Mouse (Mus musculus) forebrain, embryonic 16.5 days (tissue): ENCODE data around the gene Anks1b. TPM values are rescaled to one million over a fixed set of nuclear protein-coding genes. Genes with fewer than 3 reads are reported as not detected.
"Not testable (repeated sequence)": the region's sequence is repeated elsewhere in the genome, so short reads cannot be mapped to it uniquely, and the experiment has no call there.

Experiments
- ATAC-seq: fragments of 200-750 bp; cut with Nextera tagmentation; 2 replicates; pipeline ENCODE4 v1.8.0; 2017; ENCODE audit warnings: mild to moderate bottlenecking, moderate library complexity
- H3K27ac ChIP-seq: fragments of 300-500 bp; sonication (generic); 2 replicates; pipeline ENCODE4 v1.5.1; 2014; ENCODE audit warnings: low read length, control low read depth
- H3K27me3 ChIP-seq: fragments of 300-500 bp; sonication (generic); replicated peaks from 2 replicates; pipeline ENCODE4 v1.6.1; 2014; ENCODE audit warnings: low read length; ENCODE audit not compliant: control insufficient read depth, insufficient read depth
- H3K36me3 ChIP-seq: fragments of 300-500 bp; sonication (generic); 2 replicates; pipeline ENCODE4 v1.6.1; 2014; ENCODE audit not compliant: control insufficient read depth, insufficient read depth
- H3K4me1 ChIP-seq: fragments of 300-500 bp; sonication (generic); replicated peaks from 2 replicates; pipeline ENCODE4 v1.6.1; 2014; ENCODE audit warnings: low read length; ENCODE audit not compliant: control insufficient read depth, insufficient read depth
- H3K4me2 ChIP-seq: fragments of 300-500 bp; sonication (generic); 2 replicates; pipeline ENCODE4 v1.6.1; 2014; ENCODE audit warnings: mild to moderate bottlenecking, low read length, control low read depth
- H3K4me3 ChIP-seq: fragments of 300-500 bp; sonication (generic); replicated peaks from 2 replicates; pipeline ENCODE4 v1.5.1; 2014; ENCODE audit warnings: mild to moderate bottlenecking, low read length, control low read depth
- H3K9ac ChIP-seq: fragments of 300-500 bp; sonication (generic); replicated peaks from 2 replicates; pipeline ENCODE4 v1.6.1; 2014; ENCODE audit warnings: low read depth, low read length, control low read depth
- H3K9me3 ChIP-seq: fragments of 300-500 bp; sonication (generic); 2 replicates; pipeline ENCODE4 v1.6.1; 2016; ENCODE audit warnings: low read length; ENCODE audit not compliant: control insufficient read depth
- WGBS: fragments of 180-500 bp; shearing (Covaris S2); extraction: QIAGEN DNeasy Blood & Tissue Kit; methylation state at CpG from one replicate; pipeline ENCODE4 v1.1.7; 2014; 5-methylcytosine and 5-hydroxymethylcytosine counted together
- polyA plus RNA-seq: library from polyadenylated mRNA; unstranded; fragments of >200 nt; fragmentation: Nextera tagmentation; extraction: Ambion mirVana; gene quantifications from 2 replicates; pipeline ENCODE4 v1.2.1, GENCODE M21; 2015

Anks1b gene
- polyA plus RNA-seq, 1 experiment from 2014 or later = 84.4 TPM

- 32% methylated on average over 2 of the region's 2 CpGs for WGBS
Measured at GRCm38 (mm10) chr10:90615196-90615595, 741.9 kb downstream of the Anks1b start.

GRCm38 (mm10) chr10:90616622-90617021 lies 743.3 kb downstream of the Anks1b start:
- WGBS = 75% methylated on average over 2 of the region's 2 CpGs
- H3K9me3 ChIP-seq = no peaks in the 10 kb centered on the region
- no peak overlapping the region for H3K4me3 ChIP-seq
- H3K9ac ChIP-seq = no peak overlapping the region
- no peaks in the 10 kb centered on the region for H3K36me3 ChIP-seq
- ATAC-seq = no peak
- H3K27me3 ChIP-seq = no peaks in the 10 kb centered on the region
- H3K4me2 ChIP-seq = no peak overlapping the region
- peaks cover 17% of the 10 kb centered on the region for H3K4me1 ChIP-seq
- no peak overlapping the region for H3K27ac ChIP-seq

More at GRCm38 (mm10) chr10:90615196-90615595, 741.9 kb downstream of the Anks1b start:
- H3K27ac ChIP-seq = no peak overlapping the region; the same call in 1 of the 2 replicates
- H3K9me3 ChIP-seq = no peaks in the 10 kb centered on the region
- no peak overlapping the region for H3K4me3 ChIP-seq
- H3K36me3 ChIP-seq = no peaks in the 10 kb centered on the region
- H3K27me3 ChIP-seq = no peaks in the 10 kb centered on the region
- peaks cover 17% of the 10 kb centered on the region for H3K4me1 ChIP-seq
- no peak overlapping the region for H3K4me2 ChIP-seq
- ATAC-seq = 0 out of 2 replicates have a peak, but pooled peaks have one; percentile 39
- no peak overlapping the region for H3K9ac ChIP-seq

DNA sequence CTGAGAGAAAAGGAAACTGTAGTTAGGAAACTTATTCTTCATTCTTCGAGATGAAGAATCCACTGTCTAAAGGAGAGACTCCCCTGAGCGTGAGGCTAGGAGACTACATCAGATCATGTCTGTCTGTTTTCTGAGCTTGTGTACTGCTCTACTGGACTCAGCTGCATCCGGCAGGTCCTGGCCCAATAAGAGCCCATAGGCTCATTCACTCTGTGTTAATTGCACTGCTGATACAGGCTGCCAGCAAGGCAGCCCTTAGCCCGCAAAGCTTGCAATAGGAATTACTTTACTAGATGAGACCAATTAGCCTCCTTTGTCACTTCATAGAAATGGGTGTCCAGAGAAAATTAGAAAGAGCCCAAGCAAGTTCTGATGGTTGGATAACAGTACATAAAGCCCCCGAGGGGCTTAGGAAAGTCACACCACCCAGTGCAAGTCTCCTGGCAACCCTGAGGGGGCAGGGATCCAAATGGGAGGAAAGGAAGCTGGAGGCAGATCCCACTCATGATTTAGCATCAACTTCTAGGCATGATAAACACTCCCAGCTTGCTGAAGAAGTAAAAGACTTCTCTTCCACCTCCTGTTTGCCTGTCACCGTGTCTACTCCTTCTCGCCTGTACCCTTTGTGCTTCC lies 744.5 kb downstream of the Anks1b start:
- peaks cover 17% of the 10 kb centered on the region for H3K4me1 ChIP-seq
- H3K4me2 ChIP-seq = no peak overlapping the region
- peak; percentile 77 for ATAC-seq
- H3K9ac ChIP-seq = no peak overlapping the region
- 45% methylated on average over 7 of the region's 7 CpGs for WGBS
- no peak overlapping the region for H3K4me3 ChIP-seq
- no peaks in the 10 kb centered on the region for H3K9me3 ChIP-seq
- peak overlapping the region; percentile 1 for H3K27ac ChIP-seq
- no peaks in the 10 kb centered on the region for H3K27me3 ChIP-seq
- H3K36me3 ChIP-seq = no peaks in the 10 kb centered on the region

DNA sequence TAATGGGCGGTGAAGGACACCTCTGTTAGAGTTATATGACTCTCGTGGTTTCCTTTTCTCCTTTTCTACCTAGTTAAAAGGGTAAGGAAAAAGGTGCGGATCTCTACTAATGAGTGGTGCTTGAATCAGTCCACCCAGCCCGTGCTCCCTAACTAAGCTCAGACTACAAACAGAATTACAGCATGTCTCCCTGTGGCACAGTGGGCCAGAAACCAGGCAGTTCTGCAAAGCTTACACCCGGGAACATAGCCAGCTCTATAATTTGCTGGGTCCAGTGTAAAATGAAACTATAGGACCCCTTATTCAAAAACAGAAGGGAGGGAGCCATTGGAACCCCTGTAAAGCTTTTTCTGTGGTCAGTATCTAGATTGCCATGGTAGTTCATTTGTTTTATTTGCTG lies 754.2 kb downstream of the Anks1b start:
- WGBS = 43% methylated on average over 5 of the region's 5 CpGs
- H3K4me3 ChIP-seq = no peak overlapping the region
- H3K27ac ChIP-seq = no peak overlapping the region
- no peak overlapping the region for H3K4me2 ChIP-seq
- no peaks in the 10 kb centered on the region for H3K9me3 ChIP-seq
- ATAC-seq = no peak
- no peaks in the 10 kb centered on the region for H3K27me3 ChIP-seq
- H3K9ac ChIP-seq = no peak overlapping the region
- H3K36me3 ChIP-seq = no peaks in the 10 kb centered on the region
- peaks cover 4% of the 10 kb centered on the region for H3K4me1 ChIP-seq

- H3K4me1 ChIP-seq = peaks cover 4% of the 10 kb centered on the region
- H3K4me2 ChIP-seq = no peak overlapping the region
- H3K27me3 ChIP-seq = no peaks in the 10 kb centered on the region
- 63% methylated on average over 7 of the region's 7 CpGs for WGBS
- no peak overlapping the region for H3K4me3 ChIP-seq
- H3K36me3 ChIP-seq = no peaks in the 10 kb centered on the region
- no peaks in the 10 kb centered on the region; the same call in 1 of the 2 replicates for H3K9me3 ChIP-seq
- H3K27ac ChIP-seq = no peak overlapping the region
- no peak for ATAC-seq
- no peak overlapping the region for H3K9ac ChIP-seq
Measured at GRCm38 (mm10) chr10:90630099-90630698, 756.9 kb downstream of the Anks1b start.

- 81% methylated on average over 3 of the region's 3 CpGs for WGBS
- H3K9me3 ChIP-seq, H3K4me3 ChIP-seq, H3K36me3 ChIP-seq, ATAC-seq, H3K4me1 ChIP-seq, H3K4me2 ChIP-seq, H3K9ac ChIP-seq, H3K27me3 ChIP-seq, H3K27ac ChIP-seq: not testable (repeated sequence)
Measured at GRCm38 (mm10) chr10:90630794-90631193, 757.5 kb downstream of the Anks1b start.

- no peak overlapping the region for H3K4me2 ChIP-seq
- no peak for ATAC-seq
- no peaks in the 10 kb centered on the region for H3K4me1 ChIP-seq
- H3K27ac ChIP-seq = no peak overlapping the region
- WGBS = 89% methylated on average over 4 of the region's 4 CpGs
- H3K9me3 ChIP-seq = no peaks in the 10 kb centered on the region; the same call in 1 of the 2 replicates
- no peak overlapping the region for H3K9ac ChIP-seq
- H3K36me3 ChIP-seq = no peaks in the 10 kb centered on the region
- H3K4me3 ChIP-seq = no peak overlapping the region
- no peaks in the 10 kb centered on the region for H3K27me3 ChIP-seq
Measured at GRCm38 (mm10) chr10:90637352-90637751, 764.0 kb downstream of the Anks1b start.

DNA sequence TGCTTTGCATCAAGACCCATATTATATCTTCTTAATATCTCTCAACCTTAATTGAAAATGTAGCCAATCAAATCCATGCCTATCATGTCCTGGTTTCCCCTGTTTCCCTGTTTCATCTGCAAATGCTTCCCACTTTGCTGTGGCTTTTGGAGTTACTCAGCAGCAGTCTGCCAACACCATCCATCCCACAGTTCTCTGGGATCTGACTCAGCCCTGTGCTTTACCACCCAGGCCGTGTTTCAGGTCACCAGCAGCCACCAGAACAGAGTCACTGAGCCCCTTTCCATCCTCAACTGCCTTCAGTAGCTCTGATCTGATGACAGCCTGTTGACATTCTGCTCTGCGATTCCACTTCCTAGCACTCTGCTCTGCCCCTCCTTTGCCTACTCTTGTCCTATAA lies 776.4 kb downstream of the Anks1b start:
- Histone ChIP-seq H3K4me3 (no peak overlapping the region), H3K9me3 (no peaks in the 10 kb centered on the region), H3K36me3 (no peaks in the 10 kb centered on the region), H3K9ac (no peak overlapping the region), H3K27me3 (no peaks in the 10 kb centered on the region), H3K4me2 (no peak overlapping the region), H3K4me1 (no peaks in the 10 kb centered on the region), H3K27ac (no peak overlapping the region)
- ATAC-seq = no peak
- WGBS = 84% methylated on average over 2 of the region's 2 CpGs

- H3K4me2 ChIP-seq = no peak overlapping the region
- WGBS = 41% methylated on average over 7 of the region's 7 CpGs
- H3K27ac ChIP-seq = no peak overlapping the region
- peak; percentile 72; the same call in 1 of the 2 replicates for ATAC-seq
- 0 out of 2 replicates have a peak, but pooled peaks cover 3% of the 10 kb centered on the region for H3K4me1 ChIP-seq
- H3K36me3 ChIP-seq = no peaks in the 10 kb centered on the region
- H3K9me3 ChIP-seq = no peaks in the 10 kb centered on the region
- H3K27me3 ChIP-seq = no peaks in the 10 kb centered on the region
- no peak overlapping the region for H3K9ac ChIP-seq
- no peak overlapping the region for H3K4me3 ChIP-seq
Measured at GRCm38 (mm10) chr10:90657416-90658120, 784.3 kb downstream of the Anks1b start.
